12 mouse cellular contexts compared by ENCODE assay signal in the genomic region with DNA sequence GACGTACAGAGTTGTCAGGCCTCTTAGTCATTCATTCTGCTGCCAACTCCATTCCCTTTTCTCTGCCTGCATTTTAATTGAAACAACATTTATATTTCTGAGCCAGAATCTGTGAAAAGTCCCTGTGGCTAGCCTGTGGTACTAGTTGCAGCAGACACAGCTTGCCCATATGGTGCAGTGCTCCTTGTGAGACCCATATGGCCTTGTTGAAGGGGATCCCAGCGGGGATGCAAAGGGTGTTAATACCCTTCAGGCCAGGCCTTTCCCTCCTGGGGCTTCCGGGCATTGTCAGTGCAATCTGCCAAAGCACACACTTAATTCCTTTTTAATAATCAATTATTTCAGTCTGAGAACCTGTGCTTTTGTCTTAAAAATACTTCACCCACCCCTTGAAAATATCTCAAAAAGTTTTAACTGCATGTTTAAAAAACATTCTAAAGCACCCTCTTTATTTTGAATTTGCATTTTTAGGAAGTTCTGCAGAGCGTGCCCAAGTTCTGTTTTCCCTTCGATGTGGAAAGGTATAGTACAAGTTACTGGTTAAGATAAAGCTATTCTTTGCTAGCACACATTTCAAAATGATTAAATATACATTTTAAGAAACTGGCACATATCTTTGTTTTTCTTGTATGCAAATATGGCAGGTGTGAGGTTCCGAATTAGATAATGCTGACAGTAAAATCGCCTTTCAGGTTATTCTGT.
A peak's percentile ranks its signal among the peaks of the same experiment; 100 is the strongest.
DNase-seq lines count a peak whose midpoint lies in the region; ATAC-seq and TF ChIP-seq lines count a peak whose summit lies in the region.
"Had no signal": no experiment of that assay in that cellular context is flagged by ENCODE, and none has a peak within 500 bp of the region (broad histone marks: within the 10 kb centered on the region; RNA-seq: fewer than 3 reads in every experiment).

No protein-coding gene starts in this region.

- TF ChIP-seq CTCF in heart, adult 2 months (IDR thresholded peaks at IDR 0.05): no peak

- H3K27ac ChIP-seq in midbrain, embryonic 14.5 days (replicated peaks; ENCODE audit: low read depth, low read length): peak overlapping the region; percentile 22; the same call in 1 of the 2 replicates
- no peak overlapping the region for H3K27ac ChIP-seq in heart, adult 2 months

- no peak overlapping the region for H3K4me2 ChIP-seq in midbrain, embryonic 14.5 days (ENCODE audit: low read length)

- no peaks in the 10 kb centered on the region for H3K27me3 ChIP-seq in midbrain, embryonic 14.5 days (ENCODE audit: control insufficient read depth, insufficient read depth, low read length)
- H3K27me3 ChIP-seq in heart, adult 2 months (ENCODE audit: control insufficient read depth, insufficient read depth, low read length): no peaks in the 10 kb centered on the region

- DNase-seq in left cerebral cortex, postnatal 4 days: peak; percentile 36
- no peak for DNase-seq in left cerebral cortex, adult 8-10 months (ENCODE audit: low spot score in 2 of 2)
- peak; percentile 14 for DNase-seq in R1 (ENCODE audit: low read depth, low spot score)
- DNase-seq in cerebellum, adult 9-11 months: peak; percentile 54
- DNase-seq in midbrain, embryonic 14.5 days: peak; percentile 41
- no peak for DNase-seq in heart, adult 2 months
- no peak for DNase-seq in urinary bladder, postnatal 25 days (ENCODE audit: low spot score)
- DNase-seq in heart, adult 9 months (ENCODE audit: low spot score in 2 of 2): no peak
- DNase-seq: adrenal gland, postnatal 10 days; gastrocnemius, postnatal 36 days; kidney, postnatal 10 days; thymus, postnatal 14 days had no signal

- peaks cover 12% of the 10 kb centered on the region for H3K4me1 ChIP-seq in midbrain, embryonic 14.5 days (ENCODE audit: control insufficient read depth, insufficient read depth, low read length)
- peaks cover 1% of the 10 kb centered on the region for H3K4me1 ChIP-seq in heart, adult 2 months (ENCODE audit: control insufficient read depth, insufficient read depth, low read length)

- H3K36me3 ChIP-seq in midbrain, embryonic 14.5 days (ENCODE audit: control insufficient read depth, insufficient read depth, low read length): no peaks in the 10 kb centered on the region
- peaks cover 9% of the 10 kb centered on the region for H3K36me3 ChIP-seq in heart, adult 2 months (ENCODE audit: control insufficient read depth, insufficient read depth, low read length)

- WGBS in midbrain, embryonic 14.5 days: 37% methylated on average over 7 of the region's 7 CpGs
- WGBS in heart, adult 2 months: 71% methylated on average over 7 of the region's 7 CpGs

- intact Hi-C loops in left cerebral cortex, postnatal 4 days (cut with DNase I): no loop called here
- intact Hi-C loops in heart, adult 2 months (cut with DNase I): no loop called here

- no peaks in the 10 kb centered on the region for H3K9me3 ChIP-seq in midbrain, embryonic 14.5 days (ENCODE audit: control insufficient read depth, low read length)

- TF ChIP-seq POLR2A in heart, adult 2 months (IDR thresholded peaks at IDR 0.05; ENCODE audit: insufficient read depth, low read depth, low read length): no peak

- no peak for TF ChIP-seq EP300 in heart, adult 2 months (IDR thresholded peaks at IDR 0.05; ENCODE audit: insufficient read depth, low read depth, low read length)

- no peak overlapping the region for H3K4me3 ChIP-seq in midbrain, embryonic 14.5 days (replicated peaks; ENCODE audit: low read depth, low read length)
- no peak overlapping the region for H3K4me3 ChIP-seq in heart, adult 2 months

- no peak overlapping the region for H3K9ac ChIP-seq in midbrain, embryonic 14.5 days (replicated peaks; ENCODE audit: low read length)
- H3K9ac ChIP-seq in heart, adult 2 months (ENCODE audit: low read depth, low read length): no peak overlapping the region

- H3K79me2 ChIP-seq in heart, adult 2 months (replicated peaks; ENCODE audit: control insufficient read depth, insufficient read depth, low read length): 0 out of 2 replicates have a peak, but pooled peaks cover 3% of the 10 kb centered on the region

- no peak for ATAC-seq in midbrain, embryonic 14.5 days (ENCODE audit: low FRiP score, low TSS enrichment)

Comparison
In these comparisons a context has a peak if more than half of its experiments do, and no peak if none do; other contexts are left out.
1. DNase-seq: peak in left cerebral cortex, postnatal 4 days (single experiment), R1 (single experiment), cerebellum, adult 9-11 months (single experiment) and midbrain, embryonic 14.5 days (single experiment); none in left cerebral cortex, adult 8-10 months (0 of 2), heart, adult 2 months (0 of 2), urinary bladder, postnatal 25 days (single experiment) and heart, adult 9 months (0 of 2).